Mouse (Mus musculus): ENCODE results near the gene Rcor2. TPM values are rescaled to one million over a fixed set of nuclear protein-coding genes. Genes with fewer than 3 reads are reported as not detected.

The Rcor2 gene
- polyA plus RNA-seq, 1 experiment: 3.6 TPM

DNA sequence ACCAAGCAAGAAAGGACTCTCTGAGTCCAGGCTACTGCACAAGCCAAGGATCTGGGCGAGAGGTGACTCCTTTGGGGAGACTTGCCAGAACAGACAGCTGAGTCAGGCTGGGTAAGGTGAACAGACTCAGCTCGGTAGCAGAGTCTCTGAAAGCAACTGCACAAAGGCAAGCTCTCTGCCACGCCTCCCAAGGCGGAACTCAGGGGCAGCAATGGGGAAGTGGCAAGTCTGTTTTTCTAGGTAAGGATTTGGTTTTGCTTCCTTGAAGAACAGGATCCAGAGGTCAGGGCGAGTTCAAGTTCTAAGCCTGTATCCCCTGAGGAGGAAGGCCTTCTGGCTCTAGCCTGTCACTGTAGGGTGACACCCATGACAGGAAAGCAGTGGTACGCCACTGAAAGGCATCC is 40.6 kb upstream of the Rcor2 start:
- no peak for TF ChIP-seq CTCF (IDR thresholded peaks at IDR 0.05; ENCODE audit: control insufficient read depth, insufficient read depth, insufficient replicate concordance, low read depth, low read length)
- no peak for TF ChIP-seq POLR2A (IDR thresholded peaks at IDR 0.05; ENCODE audit: control insufficient read depth, low read depth, low read length)
- Histone ChIP-seq H3K4me3 (ENCODE audit: control insufficient read depth, low read depth, low read length) (no peak overlapping the region), H3K27ac (ENCODE audit: control insufficient read depth, insufficient read depth, low read depth, low read length) (no peak overlapping the region), H3K36me3 (ENCODE audit: control insufficient read depth, insufficient read depth, low read length) (peaks cover 2% of the 10 kb centered on the region), H3K4me1 (ENCODE audit: control insufficient read depth, insufficient read depth, low read length) (peaks cover 2% of the 10 kb centered on the region; the same call in 1 of the 2 replicates), H3K27me3 (ENCODE audit: control insufficient read depth, insufficient read depth, low read length) (no peaks in the 10 kb centered on the region)

DNA sequence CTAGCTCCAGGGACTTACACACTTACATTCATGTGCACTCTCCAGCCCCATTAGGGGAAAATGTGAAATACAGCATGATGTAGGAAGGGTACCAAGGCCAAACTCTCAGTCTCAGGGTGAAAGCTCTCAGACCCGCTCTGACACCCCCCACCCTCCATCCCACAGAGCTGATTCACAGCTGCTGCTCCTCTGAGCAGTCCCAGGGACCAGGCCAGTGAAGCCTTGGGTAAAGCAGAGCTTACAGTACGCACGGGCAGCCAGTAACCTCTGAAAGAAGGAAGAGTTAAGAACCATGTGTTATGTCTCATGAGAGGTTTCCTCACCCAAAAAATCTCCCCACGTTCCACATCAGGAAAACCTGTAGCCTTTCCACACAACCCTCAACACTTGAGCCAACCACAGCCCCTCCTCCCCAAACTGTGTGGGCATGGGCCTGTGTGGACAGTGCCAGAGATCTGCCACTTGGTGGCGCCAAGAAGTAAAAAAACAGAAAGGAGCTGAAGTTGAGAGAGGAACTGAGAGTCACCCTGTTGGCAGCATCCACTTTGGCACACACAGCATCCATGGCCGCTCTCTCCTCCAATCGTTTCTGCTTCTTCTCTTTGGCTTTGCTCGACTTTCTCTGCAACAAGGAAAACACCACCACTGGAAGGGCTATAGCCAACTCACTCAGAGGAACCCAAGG is 32.4 kb upstream of the Rcor2 start:
- Histone ChIP-seq H3K36me3 (ENCODE audit: control insufficient read depth, insufficient read depth, low read length) (peaks cover 1% of the 10 kb centered on the region; the same call in 1 of the 2 replicates), H3K4me3 (ENCODE audit: control insufficient read depth, low read depth, low read length) (no peak overlapping the region), H3K27me3 (ENCODE audit: control insufficient read depth, insufficient read depth, low read length) (no peaks in the 10 kb centered on the region), H3K4me1 (ENCODE audit: control insufficient read depth, insufficient read depth, low read length) (no peaks in the 10 kb centered on the region; the same call in 1 of the 2 replicates), H3K27ac (ENCODE audit: control insufficient read depth, insufficient read depth, low read depth, low read length) (no peak overlapping the region)
- peak; percentile 63; the same call in 1 of the 2 replicates for TF ChIP-seq CTCF (IDR thresholded peaks at IDR 0.05; ENCODE audit: control insufficient read depth, insufficient read depth, insufficient replicate concordance, low read depth, low read length)
- no peak for TF ChIP-seq POLR2A (IDR thresholded peaks at IDR 0.05; ENCODE audit: control insufficient read depth, low read depth, low read length)

DNA sequence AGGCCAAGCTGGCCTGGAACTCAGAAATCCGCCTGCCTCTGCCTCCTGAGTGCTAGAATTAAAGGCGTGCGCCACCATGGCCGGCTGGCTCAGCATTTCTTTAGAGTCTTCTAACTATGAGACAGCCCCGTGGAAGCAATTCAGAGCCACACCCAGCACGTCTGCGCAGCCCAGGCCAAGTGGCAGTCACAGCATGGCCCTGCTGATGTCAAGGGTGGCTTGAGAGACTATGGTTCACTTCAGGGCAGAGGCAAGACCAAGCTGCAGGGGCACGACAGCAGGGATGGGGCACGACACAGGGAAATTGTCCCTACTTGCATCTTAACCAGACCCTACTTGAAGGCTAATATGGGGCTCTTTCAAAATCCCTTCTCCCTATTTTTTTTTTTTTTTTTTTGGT is 31.7 kb upstream of the Rcor2 start:
- H3K4me3 ChIP-seq (ENCODE audit: control insufficient read depth, low read depth, low read length): no peak overlapping the region
- no peak overlapping the region for H3K27ac ChIP-seq (ENCODE audit: control insufficient read depth, insufficient read depth, low read depth, low read length)
- H3K27me3 ChIP-seq (ENCODE audit: control insufficient read depth, insufficient read depth, low read length): no peaks in the 10 kb centered on the region
- TF ChIP-seq CTCF (IDR thresholded peaks at IDR 0.05; ENCODE audit: control insufficient read depth, insufficient read depth, insufficient replicate concordance, low read depth, low read length): no peak
- H3K4me1 ChIP-seq (ENCODE audit: control insufficient read depth, insufficient read depth, low read length): no peaks in the 10 kb centered on the region; the same call in 1 of the 2 replicates
- peaks cover 1% of the 10 kb centered on the region; the same call in 1 of the 2 replicates for H3K36me3 ChIP-seq (ENCODE audit: control insufficient read depth, insufficient read depth, low read length)

DNA sequence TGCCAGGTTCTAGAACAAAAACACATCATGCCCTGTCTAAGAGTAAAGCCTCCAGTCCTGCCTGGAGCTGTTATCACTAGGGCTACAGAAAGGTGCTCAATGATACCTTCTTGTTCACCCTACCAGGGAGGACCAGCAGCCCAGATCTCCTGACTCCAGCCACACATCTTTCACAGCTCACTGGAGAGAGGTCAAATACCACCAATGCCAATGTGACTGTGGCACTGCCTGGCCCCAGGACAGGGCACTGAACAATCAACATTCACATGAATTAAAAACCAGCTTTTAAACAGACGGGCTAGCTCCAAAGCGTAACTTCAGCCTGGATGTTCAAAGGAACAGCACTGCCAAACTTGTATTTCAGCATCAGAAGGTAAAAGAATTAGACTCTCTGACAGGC is 31.1 kb upstream of the Rcor2 start:
- Histone ChIP-seq H3K27me3 (ENCODE audit: control insufficient read depth, insufficient read depth, low read length) (no peaks in the 10 kb centered on the region), H3K4me1 (ENCODE audit: control insufficient read depth, insufficient read depth, low read length) (no peaks in the 10 kb centered on the region; the same call in 1 of the 2 replicates), H3K36me3 (ENCODE audit: control insufficient read depth, insufficient read depth, low read length) (peaks cover 1% of the 10 kb centered on the region; the same call in 1 of the 2 replicates), H3K27ac (ENCODE audit: control insufficient read depth, insufficient read depth, low read depth, low read length) (no peak overlapping the region), H3K4me3 (ENCODE audit: control insufficient read depth, low read depth, low read length) (no peak overlapping the region)
- TF ChIP-seq POLR2A (IDR thresholded peaks at IDR 0.05; ENCODE audit: control insufficient read depth, low read depth, low read length): no peak
- no peak for TF ChIP-seq CTCF (IDR thresholded peaks at IDR 0.05; ENCODE audit: control insufficient read depth, insufficient read depth, insufficient replicate concordance, low read depth, low read length)

DNA sequence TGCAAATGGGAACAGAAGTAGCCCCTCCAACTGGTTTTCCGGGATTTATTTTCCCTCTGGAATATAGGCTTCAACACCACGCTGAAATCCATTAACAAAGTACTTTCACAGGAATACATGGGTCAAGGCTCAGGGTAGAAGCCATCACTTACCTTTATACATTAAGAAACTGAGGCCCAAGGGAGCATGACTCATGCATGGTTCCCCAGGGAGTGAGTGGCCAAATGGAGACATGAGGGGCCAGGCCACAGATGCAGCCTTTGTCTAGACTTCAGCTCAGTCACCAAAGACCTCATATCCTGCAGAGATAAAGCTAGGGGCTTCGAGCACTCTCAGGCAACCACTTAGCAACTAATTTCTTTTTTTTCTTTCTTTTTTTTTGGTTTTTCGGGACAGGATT is 30.4 kb upstream of the Rcor2 start:
- Histone ChIP-seq H3K4me1 (ENCODE audit: control insufficient read depth, insufficient read depth, low read length) (peaks cover 4% of the 10 kb centered on the region; the same call in 1 of the 2 replicates), H3K27ac (ENCODE audit: control insufficient read depth, insufficient read depth, low read depth, low read length) (no peak overlapping the region), H3K36me3 (ENCODE audit: control insufficient read depth, insufficient read depth, low read length) (peaks cover 1% of the 10 kb centered on the region; the same call in 1 of the 2 replicates), H3K27me3 (ENCODE audit: control insufficient read depth, insufficient read depth, low read length) (no peaks in the 10 kb centered on the region), H3K4me3 (ENCODE audit: control insufficient read depth, low read depth, low read length) (no peak overlapping the region)
- TF ChIP-seq CTCF (IDR thresholded peaks at IDR 0.05; ENCODE audit: control insufficient read depth, insufficient read depth, insufficient replicate concordance, low read depth, low read length) (no peak), POLR2A (IDR thresholded peaks at IDR 0.05; ENCODE audit: control insufficient read depth, low read depth, low read length) (no peak)

DNA sequence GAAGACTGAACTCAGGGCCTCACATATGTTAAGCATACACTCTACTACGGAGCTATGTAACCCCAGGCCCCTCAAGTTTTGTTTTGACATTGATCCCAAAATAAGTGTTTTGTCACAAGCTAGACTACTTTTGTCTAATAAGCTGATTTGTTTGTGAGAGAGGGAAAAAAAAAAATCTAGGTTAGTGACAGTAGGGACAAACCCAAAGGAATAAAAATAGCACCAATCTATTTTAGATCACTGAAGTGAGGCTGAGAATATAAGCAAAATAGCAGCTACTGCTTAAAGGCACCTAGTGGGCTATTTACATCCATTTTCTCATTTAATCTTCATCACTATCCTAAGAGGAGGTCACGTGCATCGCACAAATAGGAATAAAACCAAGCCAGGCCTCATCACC is 27.6 kb upstream of the Rcor2 start:
- peak overlapping the region; percentile 86 for H3K4me3 ChIP-seq (ENCODE audit: control insufficient read depth, low read depth, low read length)
- TF ChIP-seq CTCF (IDR thresholded peaks at IDR 0.05; ENCODE audit: control insufficient read depth, insufficient read depth, insufficient replicate concordance, low read depth, low read length): no peak
- H3K27ac ChIP-seq (ENCODE audit: control insufficient read depth, insufficient read depth, low read depth, low read length): no peak overlapping the region
- no peaks in the 10 kb centered on the region; the same call in 1 of the 2 replicates for H3K36me3 ChIP-seq (ENCODE audit: control insufficient read depth, insufficient read depth, low read length)
- H3K27me3 ChIP-seq (ENCODE audit: control insufficient read depth, insufficient read depth, low read length): no peaks in the 10 kb centered on the region
- H3K4me1 ChIP-seq (ENCODE audit: control insufficient read depth, insufficient read depth, low read length): peaks cover 8% of the 10 kb centered on the region

DNA sequence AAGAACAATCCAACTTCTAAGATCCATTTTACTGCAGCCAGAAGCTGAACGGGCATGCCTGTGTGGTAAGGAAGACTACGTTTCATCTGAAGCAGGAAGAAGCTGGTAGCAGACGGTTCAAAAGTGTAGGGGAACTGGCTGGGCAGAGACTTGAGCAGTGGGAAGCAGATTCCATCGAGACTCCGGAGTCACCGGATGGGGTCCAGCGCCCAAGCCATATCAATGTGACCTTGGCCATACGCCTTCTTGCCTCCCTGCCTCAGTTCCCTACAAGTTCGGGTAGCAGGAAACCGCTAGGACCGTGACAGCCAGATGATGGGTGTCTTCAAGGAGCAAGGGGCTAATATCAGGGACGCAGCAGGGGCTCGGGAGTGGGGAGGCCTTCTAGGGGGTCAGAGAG is 26.8 kb upstream of the Rcor2 start:
- TF ChIP-seq CTCF (IDR thresholded peaks at IDR 0.05; ENCODE audit: control insufficient read depth, insufficient read depth, insufficient replicate concordance, low read depth, low read length) (no peak), POLR2A (IDR thresholded peaks at IDR 0.05; ENCODE audit: control insufficient read depth, low read depth, low read length) (no peak)
- Histone ChIP-seq H3K4me3 (ENCODE audit: control insufficient read depth, low read depth, low read length) (peak overlapping the region; percentile 86), H3K27ac (ENCODE audit: control insufficient read depth, insufficient read depth, low read depth, low read length) (peak overlapping the region; percentile 20; the same call in 1 of the 2 replicates), H3K36me3 (ENCODE audit: control insufficient read depth, insufficient read depth, low read length) (no peaks in the 10 kb centered on the region), H3K27me3 (ENCODE audit: control insufficient read depth, insufficient read depth, low read length) (no peaks in the 10 kb centered on the region), H3K4me1 (ENCODE audit: control insufficient read depth, insufficient read depth, low read length) (peaks cover 8% of the 10 kb centered on the region)
